Mouse (Mus musculus) hindbrain, embryonic 12.5 days (tissue): ENCODE measurements around the gene Olig2. TPM values are rescaled to one million over a fixed set of nuclear protein-coding genes. Genes with fewer than 3 reads are reported as not detected.
"Not testable (repeated sequence)": the region's sequence is repeated elsewhere in the genome, so short reads cannot be mapped to it uniquely, and the experiment has no call there.

ENCODE experiments used
- ATAC-seq: fragments of 200-750 bp; cut with Nextera tagmentation; 2 replicates; pipeline ENCODE4 v1.8.0; 2017; ENCODE audit warnings: moderate TSS enrichment; ENCODE audit not compliant: low FRiP score
- H3K27ac ChIP-seq: fragments of 300-500 bp; sonication (generic); 2 replicates; pipeline ENCODE4 v1.5.1; 2016; ENCODE audit warnings: mild to moderate bottlenecking
- H3K27me3 ChIP-seq: fragments of 300-500 bp; sonication (generic); 2 replicates; pipeline ENCODE4 v1.6.1; 2016; ENCODE audit warnings: mild to moderate bottlenecking
- H3K36me3 ChIP-seq: fragments of 300-500 bp; sonication (generic); 2 replicates; pipeline ENCODE4 v1.6.1; 2016; ENCODE audit warnings: mild to moderate bottlenecking
- H3K4me1 ChIP-seq: fragments of 300-500 bp; sonication (generic); 2 replicates; pipeline ENCODE4 v1.6.1; 2016
- H3K4me2 ChIP-seq: fragments of 300-500 bp; sonication (generic); replicated peaks from 2 replicates; pipeline ENCODE4 v1.6.1; 2016; ENCODE audit warnings: mild to moderate bottlenecking
- H3K4me3 ChIP-seq: fragments of 300-500 bp; sonication (generic); 2 replicates; pipeline ENCODE4 v1.5.1; 2016; ENCODE audit warnings: mild to moderate bottlenecking
- H3K9ac ChIP-seq: fragments of 300-500 bp; sonication (generic); 2 replicates; pipeline ENCODE4 v1.6.1; 2016; ENCODE audit warnings: mild to moderate bottlenecking, moderate library complexity
- H3K9me3 ChIP-seq: fragments of 300-500 bp; sonication (generic); replicated peaks from 2 replicates; pipeline ENCODE4 v1.6.1; 2016; ENCODE audit warnings: mild to moderate bottlenecking
- WGBS: fragments of 180-500 bp; shearing (Covaris S2); methylation state at CpG from one replicate; pipeline ENCODE4 v1.1.7; 2016; 5-methylcytosine and 5-hydroxymethylcytosine counted together
- polyA plus RNA-seq: library from polyadenylated mRNA; unstranded; fragments of >200 nt; fragmentation: Nextera tagmentation; extraction: Ambion mirVana; gene quantifications from 2 replicates; pipeline ENCODE4 v1.2.1, GENCODE M21; 2016

The Olig2 gene
- polyA plus RNA-seq, 1 experiment from 2014 or later = 3.4 TPM

DNA sequence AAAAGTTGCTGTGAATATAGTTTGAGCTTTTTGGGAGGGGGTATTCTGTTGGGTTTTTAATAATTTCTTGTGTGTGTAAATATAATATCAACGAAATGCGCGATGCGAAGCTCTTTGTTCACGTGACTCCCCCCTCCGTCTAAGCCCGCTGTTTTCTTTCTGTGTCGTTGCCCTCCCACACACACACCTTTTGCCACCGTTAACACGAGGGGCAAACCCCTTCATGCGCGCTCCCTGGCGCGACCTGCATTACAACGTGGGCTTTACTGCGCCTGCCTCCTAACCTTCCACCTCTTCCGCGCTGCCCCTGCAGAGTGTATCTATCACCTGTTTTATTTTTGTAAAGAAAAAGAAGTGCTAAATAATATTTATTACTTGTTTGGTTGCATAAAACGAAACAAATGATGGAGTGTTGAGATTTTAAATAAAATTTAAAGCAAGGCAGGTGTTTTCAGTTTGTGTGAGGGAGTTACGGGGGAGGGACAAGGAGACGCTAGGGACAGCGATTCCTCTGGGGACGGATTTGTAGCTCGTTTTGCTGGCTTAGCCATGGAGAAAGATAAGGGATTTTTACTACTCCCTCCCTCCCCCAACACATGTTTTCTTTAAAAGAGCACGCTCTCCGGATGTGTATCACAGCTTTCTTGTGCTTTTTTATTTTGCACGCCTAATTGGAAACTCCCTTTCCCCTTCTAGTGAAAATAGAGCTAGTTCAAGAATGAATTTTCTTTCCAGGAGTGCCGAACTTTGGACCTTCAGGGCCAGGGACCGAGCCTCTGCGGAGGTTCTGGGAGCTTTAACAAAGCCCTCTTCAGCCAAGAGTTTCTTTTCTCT is 3.2 kb downstream of the Olig2 start:
- H3K4me2 ChIP-seq = no peak overlapping the region
- WGBS = 2% methylated on average over 30 of the region's 30 CpGs
- no peak overlapping the region for H3K9ac ChIP-seq
- H3K36me3 ChIP-seq = no peaks in the 10 kb centered on the region
- H3K27me3 ChIP-seq = peaks cover 100% of the 10 kb centered on the region
- no peak for ATAC-seq
- no peaks in the 10 kb centered on the region for H3K9me3 ChIP-seq
- no peak overlapping the region for H3K27ac ChIP-seq
- no peak overlapping the region for H3K4me3 ChIP-seq
- peaks cover 20% of the 10 kb centered on the region for H3K4me1 ChIP-seq

DNA sequence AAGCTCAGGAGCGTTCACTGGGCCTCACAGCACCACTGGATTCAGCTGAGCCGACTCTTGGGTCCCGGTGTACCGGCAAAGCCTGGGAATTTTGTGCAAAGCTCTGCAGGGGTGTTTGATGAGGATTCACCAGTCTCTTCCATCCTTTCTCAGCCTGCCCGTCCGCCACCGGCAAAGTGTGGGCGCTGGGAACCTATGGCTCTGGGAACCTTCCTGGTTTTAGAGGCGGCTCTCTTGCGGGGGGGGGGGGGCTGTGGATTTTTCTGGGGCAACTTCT is 3.8 kb downstream of the Olig2 start:
- Histone ChIP-seq H3K27ac (no peak overlapping the region), H3K4me3 (no peak overlapping the region), H3K4me1 (peaks cover 19% of the 10 kb centered on the region), H3K9ac (no peak overlapping the region), H3K27me3 (peaks cover 100% of the 10 kb centered on the region), H3K9me3 (no peaks in the 10 kb centered on the region), H3K4me2 (no peak overlapping the region), H3K36me3 (no peaks in the 10 kb centered on the region)
- 3% methylated on average over 10 of the region's 10 CpGs for WGBS
- ATAC-seq = no peak

DNA sequence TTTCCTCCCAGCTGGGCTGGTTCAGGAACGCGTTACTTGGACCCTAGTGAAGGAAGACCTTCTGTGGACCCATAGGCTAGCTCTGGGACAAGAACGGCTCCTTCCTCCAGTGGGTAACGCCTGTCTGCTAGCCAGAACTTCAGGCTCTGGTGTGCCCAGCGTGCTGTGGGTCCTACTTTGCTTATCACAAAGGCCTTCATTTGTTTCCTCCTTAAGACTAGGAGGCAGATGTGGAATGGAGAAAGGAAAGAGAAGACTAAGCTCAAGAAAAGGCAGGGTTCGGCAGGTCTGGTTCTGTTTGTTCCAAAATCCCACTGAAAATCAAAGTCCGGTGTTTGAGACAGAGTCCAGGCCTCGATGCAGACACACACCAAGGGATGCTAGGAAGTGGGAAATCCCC is 4.4 kb downstream of the Olig2 start:
- Histone ChIP-seq H3K4me2 (no peak overlapping the region), H3K27ac (no peak overlapping the region), H3K36me3 (no peaks in the 10 kb centered on the region), H3K9ac (no peak overlapping the region), H3K4me1 (peaks cover 19% of the 10 kb centered on the region), H3K9me3 (no peaks in the 10 kb centered on the region), H3K4me3 (no peak overlapping the region), H3K27me3 (peaks cover 100% of the 10 kb centered on the region)
- 11% methylated on average over 8 of the region's 8 CpGs for WGBS
- no peak for ATAC-seq

DNA sequence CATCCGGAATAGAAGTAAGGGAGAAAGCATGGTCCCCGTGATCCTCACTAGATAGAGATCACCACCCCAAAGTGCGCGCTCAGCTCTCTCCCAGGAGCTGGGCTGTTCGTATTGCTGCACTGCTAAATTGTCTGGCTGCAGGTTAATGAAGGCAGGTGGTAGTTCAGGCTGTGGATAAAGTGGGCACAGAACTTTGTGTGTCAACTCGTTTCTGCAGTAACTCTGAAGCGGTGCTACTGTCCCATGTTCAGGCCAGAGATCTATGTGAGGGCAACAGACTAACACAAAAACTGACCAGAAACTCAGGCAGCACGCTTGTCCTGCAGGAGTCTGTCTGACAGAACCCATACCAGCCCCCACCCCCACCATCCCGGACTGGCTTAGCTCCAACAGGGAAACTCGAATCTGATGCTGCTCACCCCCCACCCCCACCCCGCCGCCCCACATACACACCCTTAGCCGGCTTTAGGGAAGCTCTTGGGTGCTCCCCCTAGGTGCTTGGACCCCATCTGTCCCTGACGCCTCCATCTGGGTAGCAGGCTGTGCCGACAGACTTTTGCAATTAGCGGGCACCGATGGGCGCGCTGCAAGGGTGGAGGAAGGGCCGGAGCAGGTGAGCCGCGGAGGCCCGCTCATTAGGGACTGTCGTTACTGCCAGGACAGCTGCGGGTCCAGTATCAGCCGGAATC is 6.7 kb downstream of the Olig2 start:
- Histone ChIP-seq H3K27ac (no peak overlapping the region), H3K9ac (no peak overlapping the region), H3K9me3 (no peaks in the 10 kb centered on the region), H3K4me3 (no peak overlapping the region), H3K36me3 (no peaks in the 10 kb centered on the region), H3K4me1 (peaks cover 11% of the 10 kb centered on the region), H3K27me3 (peaks cover 100% of the 10 kb centered on the region), H3K4me2 (no peak overlapping the region)
- WGBS = 3% methylated on average over 26 of the region's 26 CpGs
- ATAC-seq = peak; percentile 46; the same call in 1 of the 2 replicates

DNA sequence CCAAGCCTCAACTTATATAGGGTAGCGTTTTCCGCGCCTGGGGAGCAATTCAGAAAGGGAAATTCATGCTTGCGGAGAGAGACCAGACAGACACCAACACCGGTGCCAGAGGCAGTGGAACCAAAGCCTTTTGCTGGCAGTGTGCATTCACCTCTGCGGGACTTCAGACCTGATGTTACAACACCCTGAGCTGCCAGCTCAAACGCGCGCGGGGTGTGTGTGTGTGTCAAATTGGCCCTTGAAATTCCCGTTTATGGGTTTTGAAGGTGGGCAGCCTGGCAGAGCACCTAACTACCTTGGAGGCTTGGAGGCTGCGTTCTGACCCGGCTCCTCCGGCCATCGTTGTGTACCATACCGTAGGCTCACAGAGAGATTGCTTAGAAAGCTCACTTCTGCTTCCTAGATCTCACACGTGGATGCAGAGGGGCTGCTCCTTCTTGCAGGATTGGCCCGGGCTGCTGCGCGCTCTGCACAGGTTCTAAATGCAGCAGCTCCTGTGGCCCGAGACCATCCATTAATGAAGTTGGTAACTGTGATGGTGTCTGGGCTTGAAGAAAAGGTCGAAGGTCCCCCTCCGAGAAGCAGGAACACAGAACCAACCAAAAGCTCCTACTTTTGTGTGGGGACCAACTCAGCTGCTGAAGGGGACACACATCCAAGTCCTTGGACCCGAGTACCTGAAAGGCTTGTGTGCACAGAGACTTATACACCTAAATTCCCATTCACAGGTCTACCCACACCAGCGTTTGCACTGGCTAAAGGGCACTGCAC is 7.4 kb downstream of the Olig2 start:
- Histone ChIP-seq H3K27ac (no peak overlapping the region), H3K36me3 (no peaks in the 10 kb centered on the region), H3K9ac (no peak overlapping the region), H3K4me3 (no peak overlapping the region), H3K4me2 (no peak overlapping the region), H3K27me3 (peaks cover 100% of the 10 kb centered on the region), H3K9me3 (no peaks in the 10 kb centered on the region), H3K4me1 (peaks cover 7% of the 10 kb centered on the region)
- ATAC-seq = no peak
- 2% methylated on average over 25 of the region's 25 CpGs for WGBS

DNA sequence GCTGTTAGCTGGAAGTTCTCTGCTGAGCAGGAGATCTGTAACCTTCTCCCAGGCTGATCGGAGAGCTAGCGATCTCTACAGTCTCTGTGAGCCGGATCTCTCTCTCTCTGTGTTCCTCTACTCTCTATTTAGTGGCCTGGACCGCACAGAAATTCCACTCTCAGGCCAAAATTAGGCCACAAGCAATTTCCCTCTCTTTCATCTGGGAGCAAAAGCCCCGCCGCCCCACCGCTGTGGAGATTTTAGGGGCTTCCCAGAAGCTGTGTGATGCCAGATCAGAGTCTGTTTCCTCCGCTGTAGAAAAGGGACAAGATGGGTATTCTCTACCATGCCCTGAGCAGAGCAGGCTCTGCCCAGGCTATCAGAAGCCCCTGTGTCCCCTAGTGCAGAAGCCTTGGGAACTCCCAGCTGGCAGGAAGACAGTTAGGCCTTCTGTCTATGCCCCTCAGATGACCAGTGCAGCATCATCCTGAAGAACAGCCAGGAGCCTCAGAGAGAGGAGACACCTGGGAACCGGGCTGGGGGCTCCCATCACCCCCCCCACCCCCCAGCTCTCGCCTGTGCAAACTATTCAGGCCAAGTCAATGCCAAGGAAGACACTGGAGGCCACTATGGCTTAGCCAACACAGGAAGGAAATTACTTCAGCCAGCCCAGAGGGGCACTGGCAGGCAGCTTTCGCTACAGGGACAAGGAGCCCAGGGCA is 8.1 kb downstream of the Olig2 start:
- peaks cover 100% of the 10 kb centered on the region for H3K27me3 ChIP-seq
- WGBS = 12% methylated on average over 11 of the region's 11 CpGs
- peaks cover 7% of the 10 kb centered on the region for H3K4me1 ChIP-seq
- ATAC-seq = no peak
- H3K9ac ChIP-seq = no peak overlapping the region
- H3K27ac ChIP-seq = no peak overlapping the region
- no peak overlapping the region for H3K4me2 ChIP-seq
- no peak overlapping the region for H3K4me3 ChIP-seq
- H3K36me3 ChIP-seq = no peaks in the 10 kb centered on the region
- no peaks in the 10 kb centered on the region for H3K9me3 ChIP-seq

DNA sequence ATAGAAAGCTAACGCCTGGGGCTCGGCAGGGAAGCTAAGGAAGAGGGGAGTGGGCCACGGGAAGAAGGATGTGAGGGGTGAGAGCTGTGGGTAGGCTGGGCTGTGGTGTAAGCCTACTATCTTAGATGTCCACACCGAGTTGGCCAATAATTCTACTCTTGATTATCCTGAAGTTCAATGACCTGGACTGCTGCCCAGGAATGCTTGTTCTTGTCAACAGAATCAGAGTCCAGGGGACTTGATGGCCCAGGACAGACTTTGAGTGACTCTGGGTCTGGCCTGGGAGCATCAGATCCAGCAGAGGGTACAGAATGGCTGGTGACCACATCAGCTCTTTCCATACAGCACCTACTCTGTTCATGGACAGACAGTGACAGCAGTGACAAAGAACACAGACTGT is 13.8 kb downstream of the Olig2 start:
- no peak overlapping the region for H3K4me3 ChIP-seq
- H3K4me1 ChIP-seq = no peaks in the 10 kb centered on the region
- H3K36me3 ChIP-seq = no peaks in the 10 kb centered on the region
- no peak overlapping the region for H3K4me2 ChIP-seq
- no peak overlapping the region for H3K27ac ChIP-seq
- no peaks in the 10 kb centered on the region for H3K9me3 ChIP-seq
- no peak overlapping the region for H3K9ac ChIP-seq
- ATAC-seq = no peak
- H3K27me3 ChIP-seq = peaks cover 96% of the 10 kb centered on the region
- WGBS = 68% methylated on average over 4 of the region's 4 CpGs

DNA sequence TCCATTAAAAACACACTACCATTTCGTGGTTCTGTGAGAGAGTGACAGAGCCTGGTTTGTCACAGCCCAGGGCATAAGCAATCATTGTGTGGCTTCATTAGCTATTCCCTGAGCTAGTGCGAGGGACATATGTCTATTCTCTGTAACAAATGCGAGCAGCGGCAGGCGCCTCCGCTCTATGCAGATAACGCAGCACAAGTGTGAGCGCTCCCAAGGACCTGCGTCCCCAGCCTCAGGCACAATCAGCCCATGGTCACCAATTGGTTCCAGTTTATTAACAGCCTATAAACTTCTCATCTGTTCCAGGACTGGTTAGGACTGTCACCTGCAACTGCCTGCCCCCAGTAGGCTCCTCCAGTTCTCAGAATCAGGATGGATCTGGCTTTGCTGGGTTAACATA is 21.0 kb downstream of the Olig2 start:
- ATAC-seq = peak; percentile 90
- no peak overlapping the region for H3K9ac ChIP-seq
- 16% methylated on average over 9 of the region's 9 CpGs for WGBS
- H3K4me1 ChIP-seq = peaks cover 5% of the 10 kb centered on the region; the same call in 1 of the 2 replicates
- no peak overlapping the region for H3K4me3 ChIP-seq
- H3K36me3 ChIP-seq = no peaks in the 10 kb centered on the region
- no peaks in the 10 kb centered on the region for H3K9me3 ChIP-seq
- H3K27ac ChIP-seq = no peak overlapping the region
- H3K27me3 ChIP-seq = peaks cover 58% of the 10 kb centered on the region
- H3K4me2 ChIP-seq = no peak overlapping the region

DNA sequence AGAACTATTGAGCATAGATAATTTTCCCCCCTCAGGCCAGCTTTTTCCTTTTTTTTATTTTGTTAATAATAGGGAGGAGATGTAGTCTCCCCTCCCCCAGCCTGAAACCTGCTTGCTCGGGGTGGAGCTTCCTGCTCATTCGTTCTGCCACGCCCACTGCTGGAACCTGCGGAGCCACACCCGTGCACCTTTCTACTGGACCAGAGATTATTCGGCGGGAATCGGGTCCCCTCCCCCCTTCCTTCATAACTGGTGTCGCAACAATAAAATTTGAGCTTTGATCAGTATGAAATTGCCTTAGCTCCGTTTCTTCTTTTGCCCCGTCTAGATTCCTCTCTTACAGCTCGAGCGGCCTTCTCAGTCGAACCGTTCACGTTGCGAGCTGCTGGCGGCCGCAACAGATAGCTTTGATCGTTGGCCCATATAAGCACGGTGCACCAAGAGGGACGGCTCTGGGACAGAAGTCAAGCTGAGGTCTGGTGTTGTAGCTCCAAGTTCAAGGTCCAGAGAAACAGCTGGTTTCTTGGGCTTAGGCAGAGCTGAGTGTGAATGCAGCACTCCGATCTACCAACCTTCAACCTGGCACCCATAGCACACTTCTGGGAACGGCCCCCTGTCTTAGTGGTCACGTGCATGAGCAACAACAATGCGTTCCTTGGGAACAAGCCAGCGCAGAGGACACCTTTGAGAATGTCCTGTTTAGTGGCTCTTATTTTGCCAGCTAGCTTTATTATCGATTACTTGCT is 30.3 kb downstream of the Olig2 start:
- H3K9me3 ChIP-seq, H3K4me1 ChIP-seq, ATAC-seq, H3K9ac ChIP-seq, H3K4me3 ChIP-seq, H3K4me2 ChIP-seq, H3K36me3 ChIP-seq, H3K27ac ChIP-seq: not testable (repeated sequence)
- H3K27me3 ChIP-seq = peaks cover 50% of the 10 kb centered on the region
- WGBS = 4% methylated on average over 18 of the region's 28 CpGs

DNA sequence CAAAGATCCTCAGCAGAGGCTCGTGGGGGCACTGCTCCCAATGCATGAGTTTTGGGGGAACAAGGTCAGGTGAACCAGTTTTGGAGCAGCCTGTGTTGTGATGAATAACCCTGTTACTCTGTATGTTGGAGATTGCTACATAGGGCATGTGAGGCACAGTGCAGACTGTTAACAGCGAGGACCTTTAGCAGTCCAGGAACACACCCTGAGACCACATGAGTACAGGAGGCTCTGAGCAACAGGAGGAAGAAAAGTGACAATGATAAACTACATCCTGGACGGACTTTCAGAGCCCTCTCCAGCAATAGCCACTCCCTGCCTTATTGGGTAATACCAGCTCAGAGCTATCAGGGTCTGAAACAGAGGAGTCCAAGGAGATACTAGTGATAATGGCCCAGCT is 33.7 kb downstream of the Olig2 start:
- no peak for ATAC-seq
- H3K27me3 ChIP-seq = peaks cover 84% of the 10 kb centered on the region
- no peak overlapping the region for H3K27ac ChIP-seq
- H3K4me2 ChIP-seq = no peak overlapping the region
- 64% methylated on average over 3 of the region's 3 CpGs for WGBS
- H3K4me1 ChIP-seq = 0 out of 2 replicates have a peak, but pooled peaks cover 3% of the 10 kb centered on the region
- no peak overlapping the region for H3K4me3 ChIP-seq
- no peak overlapping the region for H3K9ac ChIP-seq
- no peaks in the 10 kb centered on the region for H3K36me3 ChIP-seq
- H3K9me3 ChIP-seq = no peaks in the 10 kb centered on the region

DNA sequence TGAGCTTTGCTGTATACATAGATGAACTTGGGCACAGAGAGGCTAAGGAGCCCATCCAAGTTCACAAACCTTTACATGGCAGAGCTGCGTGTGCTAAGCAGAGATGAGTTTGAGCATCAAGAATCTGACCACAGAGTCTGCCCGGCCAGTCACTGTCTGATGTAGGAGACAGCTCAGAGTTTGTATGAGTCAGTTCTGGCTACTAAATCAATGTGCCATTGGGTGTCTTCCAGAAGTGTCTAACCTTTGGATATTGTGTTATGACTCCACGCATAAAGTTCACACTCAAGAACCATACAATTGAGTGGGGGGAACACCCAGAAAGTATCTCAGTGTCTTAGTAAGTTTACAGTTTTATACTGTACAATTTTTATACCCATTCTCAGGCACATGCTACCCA is 35.6 kb downstream of the Olig2 start:
- no peaks in the 10 kb centered on the region for H3K9me3 ChIP-seq
- no peak overlapping the region for H3K27ac ChIP-seq
- H3K27me3 ChIP-seq = peaks cover 100% of the 10 kb centered on the region
- ATAC-seq = no peak
- H3K4me1 ChIP-seq = 0 out of 2 replicates have a peak, but pooled peaks cover 3% of the 10 kb centered on the region
- no peaks in the 10 kb centered on the region for H3K36me3 ChIP-seq
- no peak overlapping the region for H3K9ac ChIP-seq
- H3K4me3 ChIP-seq = no peak overlapping the region
- 92% methylated on average over 3 of the region's 3 CpGs for WGBS
- no peak overlapping the region for H3K4me2 ChIP-seq
